Mouse (Mus musculus): ENCODE data around the gene Ttc17.

DNA sequence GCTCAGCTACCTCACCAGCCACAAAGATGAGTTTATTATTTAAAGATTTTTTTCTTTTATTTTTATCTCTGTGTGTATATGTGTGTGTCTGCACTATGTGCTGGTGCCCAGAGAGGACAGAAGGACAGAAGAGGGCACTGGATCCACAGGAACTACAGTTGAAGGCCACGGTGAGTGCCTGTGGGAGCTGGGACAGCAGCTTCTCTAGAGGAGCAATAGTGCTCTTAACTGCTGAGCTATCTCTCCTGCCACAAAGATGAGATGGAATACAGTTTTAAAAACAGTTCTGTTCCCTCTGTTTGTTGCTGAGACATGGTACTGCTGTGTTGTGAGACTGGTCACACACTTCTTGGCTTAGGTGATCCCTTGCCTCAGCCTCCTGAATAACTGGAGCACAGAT is 22.0 kb upstream of the Ttc17 start:
- TF ChIP-seq POLR2A (IDR thresholded peaks at IDR 0.05; ENCODE audit: borderline replicate concordance, extremely low read depth, low read depth, low read length) = no peak
- no peak for TF ChIP-seq CTCF (IDR thresholded peaks at IDR 0.05; ENCODE audit: insufficient read depth, low read length)

Measured in lung, adult 2 months (tissue).